Mouse (Mus musculus) hindbrain, embryonic 16.5 days (tissue): Measurements from ENCODE around the gene Fxyd5. TPM values are rescaled to one million over a fixed set of nuclear protein-coding genes. Genes with fewer than 3 reads are reported as not detected.

Experiments used
- ATAC-seq: fragments of 200-750 bp; cut with Nextera tagmentation; 2 replicates; pipeline ENCODE4 v1.8.0; 2017; ENCODE audit warnings: moderate TSS enrichment, moderate library complexity
- H3K27ac ChIP-seq: fragments of 300-500 bp; sonication (generic); 2 replicates; pipeline ENCODE4 v1.5.1; 2014; ENCODE audit warnings: low read depth, mild to moderate bottlenecking, control low read depth, low read length, moderate library complexity
- H3K27me3 ChIP-seq: fragments of 300-500 bp; sonication (generic); replicated peaks from 2 replicates; pipeline ENCODE4 v1.6.1; 2014; ENCODE audit warnings: low read length; ENCODE audit not compliant: control insufficient read depth, insufficient read depth
- H3K36me3 ChIP-seq: fragments of 300-500 bp; sonication (generic); 2 replicates; pipeline ENCODE4 v1.6.1; 2014; ENCODE audit warnings: mild to moderate bottlenecking, low read length, moderate library complexity, mixed read lengths; ENCODE audit not compliant: control insufficient read depth, insufficient read depth
- H3K4me1 ChIP-seq: fragments of 300-500 bp; sonication (generic); 2 replicates; pipeline ENCODE4 v1.6.1; 2014; ENCODE audit warnings: low read depth, low read length; ENCODE audit not compliant: control insufficient read depth, insufficient read depth
- H3K4me2 ChIP-seq: fragments of 300-500 bp; sonication (generic); 2 replicates; pipeline ENCODE4 v1.6.1; 2014; ENCODE audit warnings: mild to moderate bottlenecking, low read length, control low read depth, moderate library complexity
- H3K4me3 ChIP-seq: fragments of 300-500 bp; sonication (generic); 2 replicates; pipeline ENCODE4 v1.5.1; 2014; ENCODE audit warnings: mild to moderate bottlenecking, low read length, control low read depth, moderate library complexity
- H3K9ac ChIP-seq: fragments of 300-500 bp; sonication (generic); 2 replicates; pipeline ENCODE4 v1.6.1; 2014; ENCODE audit warnings: low read depth, mild to moderate bottlenecking, control low read depth, low read length, moderate library complexity
- H3K9me3 ChIP-seq: fragments of 300-500 bp; sonication (generic); 2 replicates; pipeline ENCODE4 v1.6.1; 2014; ENCODE audit warnings: mild to moderate bottlenecking, low read length, moderate library complexity; ENCODE audit not compliant: control insufficient read depth
- WGBS: fragments of 180-500 bp; shearing (Covaris S2); extraction: QIAGEN DNeasy Blood & Tissue Kit; methylation state at CpG from one replicate; pipeline ENCODE4 v1.1.7; 2014; 5-methylcytosine and 5-hydroxymethylcytosine counted together
- polyA plus RNA-seq: library from polyadenylated mRNA; unstranded; fragments of >200 nt; fragmentation: Nextera tagmentation; extraction: Ambion mirVana; gene quantifications from 2 replicates; pipeline ENCODE4 v1.2.1, GENCODE M21; 2015

Gene Fxyd5
- polyA plus RNA-seq, 1 experiment from 2014 or later, result 24.4 TPM

GRCm38 (mm10) chr7:31017104-31017901 lies 25.0 kb downstream of the Fxyd5 start:
- ATAC-seq, result 0 out of 2 replicates have a peak, but pooled peaks have one; percentile 42
- H3K4me2 ChIP-seq, result no peak overlapping the region
- H3K4me3 ChIP-seq, result no peak overlapping the region
- H3K36me3 ChIP-seq, result no peaks in the 10 kb centered on the region
- no peaks in the 10 kb centered on the region for H3K9me3 ChIP-seq
- no peaks in the 10 kb centered on the region for H3K27me3 ChIP-seq
- H3K4me1 ChIP-seq, result no peaks in the 10 kb centered on the region
- whole genome bisulfite sequencing, result 55% methylated on average over 10 of the region's 10 CpGs
- H3K27ac ChIP-seq, result no peak overlapping the region
- no peak overlapping the region for H3K9ac ChIP-seq

- no peaks in the 10 kb centered on the region for H3K9me3 ChIP-seq
- H3K4me3 ChIP-seq, result no peak overlapping the region
- no peaks in the 10 kb centered on the region for H3K36me3 ChIP-seq
- H3K27me3 ChIP-seq, result no peaks in the 10 kb centered on the region
- no peaks in the 10 kb centered on the region for H3K4me1 ChIP-seq
- ATAC-seq, result no peak
- H3K4me2 ChIP-seq, result no peak overlapping the region
- WGBS, result 59% methylated on average over 5 of the region's 5 CpGs
- no peak overlapping the region for H3K9ac ChIP-seq
- no peak overlapping the region for H3K27ac ChIP-seq
These were observed 29.3 kb downstream of the Fxyd5 start for GRCm38 (mm10) chr7:31012971-31013370.

DNA sequence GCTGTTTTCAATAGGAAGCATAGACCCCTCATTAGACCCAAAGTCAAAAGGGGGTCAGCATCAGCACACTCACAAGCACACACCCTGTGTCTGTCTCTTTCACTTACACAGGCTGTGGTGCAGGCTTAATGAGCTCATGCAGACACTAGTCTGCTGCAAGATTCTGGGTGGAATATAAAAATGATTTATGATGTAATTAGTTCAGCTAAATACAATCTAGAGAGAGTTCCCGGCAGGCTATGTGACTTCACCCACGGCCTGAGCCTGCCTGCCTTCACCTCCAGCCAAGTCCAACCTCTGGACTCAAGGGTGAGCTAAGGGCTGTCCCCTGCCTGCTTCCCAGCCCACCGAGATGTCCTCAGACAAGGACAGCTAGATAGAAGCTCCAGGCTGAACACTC lies 33.4 kb downstream of the Fxyd5 start:
- Histone ChIP-seq H3K36me3 (no peaks in the 10 kb centered on the region), H3K4me2 (no peak overlapping the region), H3K27ac (no peak overlapping the region), H3K27me3 (no peaks in the 10 kb centered on the region), H3K9me3 (no peaks in the 10 kb centered on the region), H3K4me1 (no peaks in the 10 kb centered on the region), H3K9ac (no peak overlapping the region), H3K4me3 (no peak overlapping the region)
- ATAC-seq, result peak; percentile 48; the same call in 1 of the 2 replicates
- 51% methylated on average over 3 of the region's 3 CpGs for WGBS

DNA sequence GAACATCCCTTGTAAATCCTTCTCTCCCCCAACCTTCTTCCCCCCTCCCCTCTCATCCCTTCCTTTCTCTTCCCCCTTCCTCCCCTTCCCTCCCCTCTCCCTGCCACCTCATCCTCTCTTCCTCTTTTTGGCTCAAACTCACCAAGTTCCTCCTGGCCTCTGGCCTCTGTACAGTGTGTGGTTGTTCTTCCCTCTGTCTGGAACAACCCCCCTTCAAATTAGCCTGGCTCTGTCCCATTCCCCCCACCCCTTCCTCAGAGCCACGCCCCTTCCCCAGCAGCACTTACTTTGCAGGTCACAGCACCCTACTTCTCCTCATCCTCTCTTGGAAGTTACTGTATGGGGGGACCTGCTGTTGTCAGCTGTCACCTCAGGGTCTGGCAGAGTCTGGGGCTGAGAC lies 34.1 kb downstream of the Fxyd5 start:
- H3K27ac ChIP-seq, result no peak overlapping the region
- no peaks in the 10 kb centered on the region for H3K4me1 ChIP-seq
- ATAC-seq, result no peak
- no peaks in the 10 kb centered on the region for H3K36me3 ChIP-seq
- no peak overlapping the region for H3K4me2 ChIP-seq
- 60% methylated on average over 1 of the region's 1 CpGs for WGBS
- H3K27me3 ChIP-seq, result no peaks in the 10 kb centered on the region
- H3K9me3 ChIP-seq, result no peaks in the 10 kb centered on the region
- H3K4me3 ChIP-seq, result no peak overlapping the region
- no peak overlapping the region for H3K9ac ChIP-seq

GRCm38 (mm10) chr7:31007775-31008174 lies 34.5 kb downstream of the Fxyd5 start:
- H3K36me3 ChIP-seq, result no peaks in the 10 kb centered on the region
- H3K4me2 ChIP-seq, result no peak overlapping the region
- no peaks in the 10 kb centered on the region for H3K27me3 ChIP-seq
- no peak overlapping the region for H3K9ac ChIP-seq
- WGBS, result 86% methylated on average over 1 of the region's 1 CpGs
- no peaks in the 10 kb centered on the region for H3K9me3 ChIP-seq
- no peak overlapping the region for H3K27ac ChIP-seq
- ATAC-seq, result no peak
- no peak overlapping the region for H3K4me3 ChIP-seq
- H3K4me1 ChIP-seq, result no peaks in the 10 kb centered on the region

DNA sequence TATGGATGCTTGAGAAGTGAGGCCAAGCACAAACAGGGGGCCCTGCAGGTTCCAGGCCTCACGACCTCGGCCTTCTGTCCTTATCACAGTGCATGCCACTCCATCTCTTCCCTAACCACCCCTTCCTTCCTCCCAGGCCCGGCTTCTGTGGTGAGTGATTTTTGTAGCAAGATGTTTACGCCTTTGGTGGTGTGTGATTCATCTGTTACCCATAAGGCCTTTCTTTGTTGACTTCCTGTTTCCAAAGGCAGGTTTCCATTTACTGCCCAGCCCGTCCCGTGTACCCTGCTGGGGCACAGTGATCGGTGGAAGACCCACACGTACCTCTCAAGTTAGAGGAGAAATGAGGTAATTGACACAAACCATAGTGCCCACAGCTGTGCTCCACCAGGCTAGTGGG lies 39.6 kb downstream of the Fxyd5 start:
- Histone ChIP-seq H3K27ac (no peak overlapping the region), H3K4me3 (no peak overlapping the region), H3K9me3 (no peaks in the 10 kb centered on the region), H3K27me3 (no peaks in the 10 kb centered on the region), H3K4me2 (no peak overlapping the region), H3K36me3 (no peaks in the 10 kb centered on the region), H3K9ac (no peak overlapping the region), H3K4me1 (peaks cover 5% of the 10 kb centered on the region)
- 81% methylated on average over 8 of the region's 8 CpGs for WGBS
- no peak for ATAC-seq

DNA sequence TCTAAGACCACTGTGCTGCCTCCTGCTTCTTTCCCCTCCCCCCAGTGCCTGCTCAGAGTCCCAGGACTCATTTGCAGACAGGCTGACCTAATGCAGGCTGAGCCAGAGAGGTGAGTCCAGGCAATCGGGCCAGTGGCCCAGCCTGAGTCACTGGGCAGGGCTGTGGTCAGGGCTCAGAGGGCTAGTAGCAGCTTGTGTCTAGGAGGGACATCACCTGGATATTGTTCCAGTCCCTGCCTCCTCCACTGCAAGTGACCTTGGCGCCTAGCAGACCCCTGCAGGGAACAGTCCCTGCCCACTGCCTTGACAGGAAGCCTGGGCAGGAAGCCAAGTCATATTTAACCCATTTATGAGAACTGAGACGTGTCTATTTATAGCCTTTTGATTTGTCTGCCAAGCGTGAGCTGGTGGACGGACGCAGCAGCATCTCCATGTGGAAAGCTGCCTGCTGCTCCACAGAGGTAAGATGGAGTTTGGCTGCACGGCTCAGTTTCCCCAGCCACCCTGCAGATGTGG lies 41.7 kb downstream of the Fxyd5 start:
- 37% methylated on average over 7 of the region's 7 CpGs for WGBS
- H3K9me3 ChIP-seq, result no peaks in the 10 kb centered on the region; the same call in 1 of the 2 replicates
- H3K4me3 ChIP-seq, result no peak overlapping the region
- H3K4me2 ChIP-seq, result no peak overlapping the region
- H3K36me3 ChIP-seq, result no peaks in the 10 kb centered on the region
- H3K9ac ChIP-seq, result no peak overlapping the region
- no peak overlapping the region for H3K27ac ChIP-seq
- H3K27me3 ChIP-seq, result no peaks in the 10 kb centered on the region
- H3K4me1 ChIP-seq, result peaks cover 5% of the 10 kb centered on the region
- ATAC-seq, result peak; percentile 34; the same call in 1 of the 2 replicates

- Histone ChIP-seq H3K9ac (no peak overlapping the region), H3K4me1 (peaks cover 5% of the 10 kb centered on the region), H3K4me3 (no peak overlapping the region), H3K36me3 (no peaks in the 10 kb centered on the region), H3K27me3 (no peaks in the 10 kb centered on the region), H3K9me3 (no peaks in the 10 kb centered on the region; the same call in 1 of the 2 replicates), H3K4me2 (no peak overlapping the region), H3K27ac (no peak overlapping the region)
- ATAC-seq, result no peak
- WGBS, result 98% methylated on average over 2 of the region's 2 CpGs
These were observed 45.8 kb downstream of the Fxyd5 start for GRCm38 (mm10) chr7:30996491-30996890.

DNA sequence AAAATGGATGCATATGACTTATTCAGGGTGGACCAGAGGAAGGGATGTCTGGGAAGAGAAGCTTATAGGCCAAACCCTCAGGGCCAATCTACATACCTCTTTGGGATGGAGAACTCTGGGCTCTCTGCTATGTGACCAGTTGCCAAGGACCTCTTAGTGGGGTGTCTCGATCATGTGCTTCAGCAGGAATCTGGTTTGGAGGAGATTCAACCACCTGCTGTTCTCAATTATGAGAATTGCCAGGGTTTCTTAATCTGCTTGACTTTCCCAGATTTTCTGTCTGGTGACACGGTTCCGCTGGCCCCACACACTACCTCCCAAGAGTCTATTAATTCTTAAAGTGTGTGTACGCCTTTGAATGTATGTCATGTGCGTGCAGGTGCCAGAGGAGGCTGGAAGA lies 48.3 kb downstream of the Fxyd5 start:
- ATAC-seq, result no peak
- H3K9me3 ChIP-seq, result no peaks in the 10 kb centered on the region; the same call in 1 of the 2 replicates
- H3K9ac ChIP-seq, result no peak overlapping the region
- no peaks in the 10 kb centered on the region for H3K36me3 ChIP-seq
- no peaks in the 10 kb centered on the region for H3K4me1 ChIP-seq
- H3K4me3 ChIP-seq, result no peak overlapping the region
- H3K27me3 ChIP-seq, result no peaks in the 10 kb centered on the region
- no peak overlapping the region for H3K27ac ChIP-seq
- WGBS, result 69% methylated on average over 5 of the region's 5 CpGs
- no peak overlapping the region for H3K4me2 ChIP-seq
